Mouse (Mus musculus) C2C12 (cell line): ENCODE measurements around the gene Sec31b.

ENCODE experiments used
- CTCF ChIP-seq: IDR thresholded peaks from one replicate; pipeline ENCODE4 v1.5.1; 2011; ENCODE audit not compliant: control insufficient read depth, insufficient read depth, insufficient read length
- MYOD1 ChIP-seq: IDR thresholded peaks from one replicate; pipeline ENCODE4 v1.6.1; 2011; ENCODE audit warnings: low read depth; ENCODE audit not compliant: control insufficient read depth, insufficient read length

DNA sequence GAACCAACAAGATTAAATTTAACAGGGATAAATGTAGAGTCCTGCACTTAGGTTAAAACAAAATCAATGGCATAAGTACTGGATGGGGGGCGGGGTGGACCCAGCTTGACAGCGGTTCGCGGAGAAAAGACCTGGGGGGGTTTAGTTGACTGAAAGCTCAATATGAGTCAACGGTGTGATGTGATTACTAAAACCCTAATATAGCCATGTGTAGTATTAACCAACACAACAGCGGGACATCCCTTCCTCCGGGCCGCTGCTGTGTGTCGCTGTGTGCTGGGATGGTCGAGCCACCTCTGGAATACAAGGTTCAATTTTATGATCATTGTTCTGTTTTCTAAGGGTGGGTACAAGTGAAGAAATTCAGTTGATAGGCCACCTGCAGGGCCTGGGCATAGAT is 36.4 kb upstream of the Sec31b start:
- no peak for TF ChIP-seq CTCF
- no peak for TF ChIP-seq MYOD1
